Mouse (Mus musculus) liver, adult 2 months (tissue): ENCODE measurements at regions not wholly inside any gene's neighbourhood (a gene's known extent, or its start where the extent isn't known, plus 50 kb on each side); places are given as distances from the start of the nearest gene placed in this dataset.

Experiments used
- DNase-seq: peaks from one replicate; pipeline ENCODE4 v3.0.0-alpha.2; 2011; ENCODE audit warnings: low read depth, low spot score; ENCODE audit errors: extremely low read depth
- H3K27ac ChIP-seq: fragments of 200-500 bp; replicated peaks from 2 replicates; pipeline ENCODE4 v1.5.1; 2012; ENCODE audit warnings: low read depth, mild to moderate bottlenecking, control low read depth, inconsistent platforms, low read length; ENCODE audit not compliant: insufficient read depth
- H3K27me3 ChIP-seq: fragments of 200-500 bp; 2 replicates; pipeline ENCODE4 v1.6.1; 2012; ENCODE audit warnings: mild to moderate bottlenecking, moderate library complexity, low read length, inconsistent platforms; ENCODE audit not compliant: control insufficient read depth, insufficient read depth
- H3K36me3 ChIP-seq: fragments of 200-500 bp; 2 replicates; pipeline ENCODE4 v1.6.1; 2012; ENCODE audit warnings: low read length, inconsistent platforms; ENCODE audit not compliant: control insufficient read depth, insufficient read depth
- H3K4me1 ChIP-seq: fragments of 200-500 bp; 2 replicates; pipeline ENCODE4 v1.6.1; 2011; ENCODE audit warnings: low read length; ENCODE audit not compliant: control insufficient read depth, insufficient read depth
- H3K4me3 ChIP-seq: fragments of 200-500 bp; 2 replicates; pipeline ENCODE4 v1.5.1; 2011; ENCODE audit warnings: low read depth, mild to moderate bottlenecking, control low read depth, low read length, moderate library complexity; ENCODE audit not compliant: insufficient read depth
- H3K79me2 ChIP-seq: fragments of 200-500 bp; 2 replicates; pipeline ENCODE4 v1.6.1; 2012; ENCODE audit warnings: inconsistent platforms, mild to moderate bottlenecking, low read length, moderate library complexity; ENCODE audit not compliant: control insufficient read depth, insufficient read depth
- H3K9ac ChIP-seq: fragments of 200-500 bp; 2 replicates; pipeline ENCODE4 v1.6.1; 2012; ENCODE audit warnings: low read depth, mild to moderate bottlenecking, control low read depth, inconsistent platforms, low read length
- CTCF ChIP-seq: fragments of 200-500 bp; IDR thresholded peaks from 2 replicates; pipeline ENCODE4 v1.5.1; 2011; ENCODE audit warnings: low read depth, low read length, control low read depth
- POLR2A ChIP-seq: fragments of 200-500 bp; IDR thresholded peaks from 2 replicates; pipeline ENCODE4 v1.6.1; 2011; ENCODE audit warnings: low read length, control low read depth; ENCODE audit not compliant: insufficient read depth; ENCODE audit errors: extremely low read depth
- WGBS: fragments of 180-500 bp; shearing (Covaris S2); methylation state at CpG from one replicate; pipeline ENCODE4 v1.1.7; 2018; 5-methylcytosine and 5-hydroxymethylcytosine counted together

DNA sequence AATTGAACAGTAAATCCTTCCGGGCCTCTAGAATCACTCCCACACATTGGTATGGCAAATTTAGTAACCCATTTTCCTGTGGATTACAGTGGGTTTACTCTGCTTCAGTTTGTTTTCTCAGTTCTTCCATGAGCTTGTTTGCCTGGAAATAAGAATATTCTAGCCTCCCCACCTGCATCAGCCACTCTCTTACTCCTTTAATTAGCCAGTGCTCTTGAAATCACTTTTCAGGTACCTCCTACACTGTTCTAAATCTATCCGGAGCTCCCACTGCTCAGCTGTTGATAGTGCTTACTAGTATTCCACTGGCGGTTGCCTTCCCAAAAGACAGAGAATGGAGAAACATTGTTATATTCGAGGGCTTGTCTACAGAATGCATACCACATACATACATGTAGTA, 167.1 kb downstream of the Htr7 start:
- Histone ChIP-seq H3K4me1 (no peaks in the 10 kb centered on the region), H3K27ac (no peak overlapping the region), H3K79me2 (no peaks in the 10 kb centered on the region), H3K36me3 (no peaks in the 10 kb centered on the region), H3K9ac (no peak overlapping the region), H3K4me3 (no peak overlapping the region), H3K27me3 (no peaks in the 10 kb centered on the region)
- WGBS: 76% methylated on average over 4 of the region's 4 CpGs
- TF ChIP-seq CTCF (no peak), POLR2A (no peak)
- no peak for DNase-seq

DNA sequence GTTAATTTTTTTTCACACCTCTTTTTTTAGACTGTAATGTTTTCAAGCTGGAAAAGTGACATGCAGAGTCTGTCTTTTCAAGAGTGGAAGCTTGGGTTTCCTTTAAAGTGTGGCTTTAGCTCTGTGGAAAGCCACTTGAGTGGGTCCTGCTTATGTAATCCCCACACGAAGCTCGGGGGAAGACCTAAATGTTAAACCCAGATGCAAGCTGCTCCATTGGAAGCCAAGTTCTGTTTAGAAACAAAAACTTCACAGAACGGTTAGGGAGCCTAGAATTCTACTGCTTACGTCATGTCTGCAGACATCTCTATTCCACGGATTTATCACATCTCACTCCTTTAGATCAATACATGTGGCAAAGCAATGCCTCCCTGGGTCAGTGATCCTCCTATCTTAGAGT, 171.0 kb downstream of the Htr7 start:
- no peak for DNase-seq
- no peak overlapping the region for H3K9ac ChIP-seq
- H3K27ac ChIP-seq: no peak overlapping the region
- H3K36me3 ChIP-seq: no peaks in the 10 kb centered on the region
- no peak overlapping the region for H3K4me3 ChIP-seq
- H3K27me3 ChIP-seq: no peaks in the 10 kb centered on the region
- H3K79me2 ChIP-seq: no peaks in the 10 kb centered on the region
- H3K4me1 ChIP-seq: no peaks in the 10 kb centered on the region
- WGBS: 70% methylated on average over 5 of the region's 5 CpGs
- TF ChIP-seq POLR2A: no peak
- TF ChIP-seq CTCF: no peak

DNA sequence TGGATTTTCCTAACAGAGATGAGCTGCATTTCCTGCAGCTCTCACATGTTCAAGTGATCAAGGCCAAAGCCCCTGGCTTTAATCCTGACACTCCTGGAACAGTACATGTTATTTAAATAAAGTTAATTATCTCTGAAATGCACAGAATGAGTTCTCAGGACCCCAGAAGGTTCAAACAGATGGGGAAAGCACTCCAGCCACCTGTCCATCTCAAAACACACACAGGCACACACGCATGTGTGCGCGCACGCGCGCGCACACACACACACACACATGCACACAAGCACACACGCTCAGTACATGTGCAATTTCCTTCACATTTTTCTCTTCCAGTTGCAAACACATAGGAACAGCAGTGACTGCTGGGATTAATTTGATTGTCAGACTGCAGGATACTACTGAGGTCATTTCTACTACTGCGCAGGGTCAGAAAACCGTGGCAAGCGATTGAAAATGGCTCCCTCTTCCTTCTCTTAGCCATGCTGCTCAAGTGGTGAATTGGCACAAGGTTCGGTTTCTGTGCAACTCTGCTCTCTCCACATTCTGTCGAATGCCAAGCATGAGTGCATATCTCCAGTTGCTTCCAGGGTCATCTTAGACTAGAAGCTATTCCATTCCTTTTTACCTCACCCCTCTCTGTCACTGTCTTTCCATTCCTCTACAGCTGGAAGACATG, 175.4 kb downstream of the Htr7 start:
- no peak for DNase-seq
- WGBS: 87% methylated on average over 13 of the region's 13 CpGs
- H3K4me3 ChIP-seq: no peak overlapping the region
- no peak overlapping the region for H3K27ac ChIP-seq
- no peak overlapping the region for H3K9ac ChIP-seq
- no peak for TF ChIP-seq POLR2A
- H3K4me1 ChIP-seq: no peaks in the 10 kb centered on the region
- H3K36me3 ChIP-seq: no peaks in the 10 kb centered on the region
- H3K27me3 ChIP-seq: no peaks in the 10 kb centered on the region
- no peaks in the 10 kb centered on the region for H3K79me2 ChIP-seq

DNA sequence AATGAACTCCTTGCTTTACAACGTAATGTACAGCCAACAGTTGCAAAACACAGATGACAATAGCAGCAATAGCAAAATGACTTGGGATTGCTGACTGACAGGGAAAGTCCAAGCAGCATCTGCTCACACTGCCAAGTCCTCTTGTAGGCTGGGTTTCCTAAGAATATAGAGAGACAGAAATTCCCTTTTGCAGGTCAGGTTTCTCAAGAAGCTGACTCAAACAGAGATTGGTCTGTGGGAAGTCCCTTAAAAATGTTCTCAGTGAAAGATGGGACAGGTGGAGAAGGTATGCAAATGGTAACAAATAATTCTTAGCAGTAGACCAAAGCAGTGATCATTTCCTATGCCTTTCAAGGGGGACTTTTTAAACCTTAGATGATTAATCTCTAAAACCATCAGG, 181.8 kb downstream of the Htr7 start:
- H3K4me1 ChIP-seq: no peaks in the 10 kb centered on the region
- H3K36me3 ChIP-seq: no peaks in the 10 kb centered on the region
- H3K27me3 ChIP-seq: no peaks in the 10 kb centered on the region
- no peak overlapping the region for H3K27ac ChIP-seq
- 52% methylated on average over 1 of the region's 1 CpGs for WGBS
- no peaks in the 10 kb centered on the region for H3K79me2 ChIP-seq
- TF ChIP-seq CTCF (no peak), POLR2A (no peak)
- H3K4me3 ChIP-seq: no peak overlapping the region
- no peak overlapping the region for H3K9ac ChIP-seq
- no peak for DNase-seq

DNA sequence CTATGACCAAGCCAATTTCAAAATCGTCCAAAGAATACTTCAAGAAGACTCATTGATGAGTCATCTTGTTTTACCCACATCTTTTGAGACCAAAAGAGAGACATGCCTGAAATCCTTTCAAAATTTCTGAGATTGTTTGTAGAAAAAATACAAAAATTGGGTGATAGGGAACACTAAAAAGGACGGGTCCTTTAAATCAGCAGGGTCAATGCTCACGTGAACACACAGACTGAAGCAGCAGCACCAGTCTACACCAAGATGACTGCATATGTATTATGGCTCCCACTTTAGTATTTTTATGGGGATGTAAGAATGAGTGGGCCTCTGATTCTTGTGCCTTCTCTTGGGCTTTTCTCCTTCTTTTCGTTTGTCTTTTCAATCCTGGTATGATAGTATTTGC, 186.6 kb downstream of the Htr7 start:
- no peak overlapping the region for H3K27ac ChIP-seq
- TF ChIP-seq POLR2A (no peak), CTCF (no peak)
- H3K36me3 ChIP-seq: no peaks in the 10 kb centered on the region
- no peak overlapping the region for H3K4me3 ChIP-seq
- DNase-seq: no peak
- no peaks in the 10 kb centered on the region for H3K27me3 ChIP-seq
- no peaks in the 10 kb centered on the region for H3K79me2 ChIP-seq
- no peaks in the 10 kb centered on the region for H3K4me1 ChIP-seq
- WGBS: 74% methylated on average over 4 of the region's 4 CpGs
- H3K9ac ChIP-seq: no peak overlapping the region

DNA sequence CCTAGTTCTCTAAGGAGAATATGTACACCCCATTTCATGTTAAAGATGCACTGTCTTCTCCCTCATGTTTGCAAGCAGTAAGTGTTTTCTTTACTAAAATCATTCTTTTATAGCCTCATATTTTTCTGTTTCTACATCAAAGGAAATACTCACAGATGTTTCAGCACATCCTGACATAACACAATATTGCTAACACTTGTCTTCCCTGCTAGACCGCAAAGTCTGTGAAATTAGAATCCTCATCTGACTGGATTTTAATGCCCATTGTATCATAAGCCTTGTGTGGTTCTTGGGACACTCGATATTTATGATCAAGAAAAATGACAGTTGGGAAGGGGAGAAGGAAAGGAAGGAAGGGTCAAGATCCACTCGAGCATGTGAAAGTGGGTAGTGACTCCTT, 188.8 kb downstream of the Htr7 start:
- WGBS: 78% methylated on average over 3 of the region's 3 CpGs
- H3K79me2 ChIP-seq: no peaks in the 10 kb centered on the region
- H3K27me3 ChIP-seq: no peaks in the 10 kb centered on the region
- H3K27ac ChIP-seq: no peak overlapping the region
- TF ChIP-seq CTCF (no peak), POLR2A (no peak)
- no peak overlapping the region for H3K4me3 ChIP-seq
- H3K36me3 ChIP-seq: no peaks in the 10 kb centered on the region
- DNase-seq: no peak
- H3K4me1 ChIP-seq: no peaks in the 10 kb centered on the region
- H3K9ac ChIP-seq: no peak overlapping the region
